Mouse (Mus musculus): Measurements from ENCODE around the gene Pbx3.

The Pbx3 gene

GRCm38 (mm10) chr2:34372305-34373301, at the start of gene Pbx3:
TSS of gene Pbx3 (minus strand) at chr2:34373142.
- DNase-seq (ENCODE audit: extremely low spot score): peak; percentile 98

GRCm38 (mm10) chr2:34420256-34420655, 47.3 kb upstream of the Pbx3 start:
- DNase-seq (ENCODE audit: extremely low spot score): no peak

GRCm38 (mm10) chr2:34409741-34410340, 36.9 kb upstream of the Pbx3 start:
- DNase-seq (ENCODE audit: extremely low spot score): no peak

GRCm38 (mm10) chr2:34408341-34408740, 35.4 kb upstream of the Pbx3 start:
- no peak for DNase-seq (ENCODE audit: extremely low spot score)

GRCm38 (mm10) chr2:34407596-34407995, 34.7 kb upstream of the Pbx3 start:
- DNase-seq (ENCODE audit: extremely low spot score): no peak

GRCm38 (mm10) chr2:34406601-34407464, 33.9 kb upstream of the Pbx3 start, which contains the start of gene Mapkap1:
TSS of gene Mapkap1 (plus strand) at chr2:34406771.
- DNase-seq (ENCODE audit: extremely low spot score): peak; percentile 98

GRCm38 (mm10) chr2:34399535-34399934, 26.6 kb upstream of the Pbx3 start:
- no peak for DNase-seq (ENCODE audit: extremely low spot score)

- DNase-seq (ENCODE audit: extremely low spot score): no peak
Measured at GRCm38 (mm10) chr2:34378930-34379329, 6.0 kb upstream of the Pbx3 start.

- no peak for DNase-seq (ENCODE audit: extremely low spot score)
Measured at GRCm38 (mm10) chr2:34374349-34374748, 1.4 kb upstream of the Pbx3 start.

- no peak for DNase-seq (ENCODE audit: extremely low spot score)
Measured at GRCm38 (mm10) chr2:34373886-34374285, 944 bp upstream of the Pbx3 start.

- peak; percentile 75 for DNase-seq (ENCODE audit: extremely low spot score)
Measured at GRCm38 (mm10) chr2:34371441-34372304, 1.3 kb downstream of the Pbx3 start.

- DNase-seq (ENCODE audit: extremely low spot score): peak; percentile 56
Measured at GRCm38 (mm10) chr2:34370725-34371440, 2.1 kb downstream of the Pbx3 start.

- peak; percentile 37 for DNase-seq (ENCODE audit: extremely low spot score)
Measured at GRCm38 (mm10) chr2:34370349-34370724, 2.6 kb downstream of the Pbx3 start.

GRCm38 (mm10) chr2:34368396-34368795, 4.5 kb downstream of the Pbx3 start:
- DNase-seq (ENCODE audit: extremely low spot score): peak; percentile 34

GRCm38 (mm10) chr2:34367024-34367423, 5.9 kb downstream of the Pbx3 start:
- no peak for DNase-seq (ENCODE audit: extremely low spot score)

GRCm38 (mm10) chr2:34363678-34364077, 9.3 kb downstream of the Pbx3 start:
- DNase-seq (ENCODE audit: extremely low spot score): no peak

- DNase-seq (ENCODE audit: extremely low spot score): no peak
Measured at GRCm38 (mm10) chr2:34355801-34356211, 17.1 kb downstream of the Pbx3 start.

GRCm38 (mm10) chr2:34352006-34352405, 20.9 kb downstream of the Pbx3 start:
- DNase-seq (ENCODE audit: extremely low spot score): no peak

- DNase-seq (ENCODE audit: extremely low spot score): no peak
Measured at GRCm38 (mm10) chr2:34347096-34347495, 25.8 kb downstream of the Pbx3 start.

GRCm38 (mm10) chr2:34298664-34299063, 74.3 kb downstream of the Pbx3 start:
- DNase-seq (ENCODE audit: extremely low spot score): no peak
